Mouse (Mus musculus): ENCODE measurements around the gene Nckap5.

- no peak for TF ChIP-seq USF1 (IDR thresholded peaks at IDR 0.05; ENCODE audit: low read depth)
- TF ChIP-seq POLR2A (IDR thresholded peaks at IDR 0.05; ENCODE audit: insufficient read length, low read depth): no peak
- TF ChIP-seq MAX (IDR thresholded peaks at IDR 0.05; ENCODE audit: low read depth): no peak
- TF ChIP-seq E2F4 (IDR thresholded peaks at IDR 0.05; ENCODE audit: insufficient read depth): no peak
- no peak for TF ChIP-seq SRF (IDR thresholded peaks at IDR 0.05; ENCODE audit: control insufficient read depth, insufficient read length, low read depth)
- no peak for TF ChIP-seq POLR2AphosphoS2 (IDR thresholded peaks at IDR 0.05; ENCODE audit: insufficient read length, low read depth)
- no peak for TF ChIP-seq TCF12 (IDR thresholded peaks at IDR 0.05; ENCODE audit: insufficient read depth, poor library complexity, severe bottlenecking)
- no peak for TF ChIP-seq MYOG (IDR thresholded peaks at IDR 0.05; ENCODE audit: control insufficient read depth in 1 of 3, insufficient read depth in 1 of 3, insufficient read length in 2 of 3, low read depth in 2 of 3)
Observed at GRCm38 (mm10) chr1:126760386-126760785, 70.2 kb downstream of the Nckap5 start.

All from myocyte (in vitro differentiated cells).